Mouse (Mus musculus) lung, embryonic 15.5 days (tissue): Measurements from ENCODE around the gene Itga6. TPM values are rescaled to one million over a fixed set of nuclear protein-coding genes. Genes with fewer than 3 reads are reported as not detected.

ENCODE experiments used
- polyA plus RNA-seq: library from polyadenylated mRNA; unstranded; fragments of >200 nt; fragmentation: Nextera tagmentation; extraction: Ambion mirVana; gene quantifications from 2 replicates; pipeline ENCODE4 v1.2.1, GENCODE M21; 2015

The Itga6 gene
- polyA plus RNA-seq, 1 experiment from 2014 or later: 81.4 TPM

Other genes with a start within 250 kb of the Itga6 start
- gene Dlx1, start 217.5 kb upstream of the Itga6 start, polyA plus RNA-seq: 0.30 and 0.46 TPM in 2 replicates
- gene Dlx2, start 198.9 kb upstream of the Itga6 start, polyA plus RNA-seq: 0.15 and 0.16 TPM in 2 replicates
- gene Pdk1, start 127.6 kb downstream of the Itga6 start, polyA plus RNA-seq: 48.6 and 50.1 TPM in 2 replicates
- 5.0 and 5.2 TPM in 2 replicates for gene Rapgef4, start 235.6 kb downstream of the Itga6 start, polyA plus RNA-seq